Mouse (Mus musculus) CH12.LX (cell line): ENCODE results near the gene Gp5. TPM values are rescaled to one million over a fixed set of nuclear protein-coding genes. Genes with fewer than 3 reads are reported as not detected.

Experiments
- DNase-seq: peaks from one replicate; pipeline ENCODE4 v3.0.0-alpha.2; 2013; ENCODE audit errors: extremely low read depth
- H3K27ac ChIP-seq: 2 replicates; pipeline ENCODE4 v1.5.1; 2012; ENCODE audit warnings: low read depth, mild to moderate bottlenecking, control low read depth, moderate library complexity; ENCODE audit not compliant: insufficient read depth
- H3K27me3 ChIP-seq: replicated peaks from 2 replicates; pipeline ENCODE3; 2012; ENCODE audit warnings: inconsistent platforms
- H3K36me3 ChIP-seq, 2 experiments: replicated peaks in 1 of 2; 2 replicates each; pipeline versions ENCODE3 to v1.6.1; 2012; ENCODE audit warnings: inconsistent platforms in 1 of 2, low read length in 1 of 2, mild to moderate bottlenecking in 1 of 2, mixed read lengths in 1 of 2, moderate library complexity in 1 of 2; ENCODE audit not compliant: control insufficient read depth in 1 of 2, insufficient read depth in 1 of 2
- H3K4me1 ChIP-seq, 2 experiments: 2 replicates each; pipeline ENCODE4 v1.6.1; 2012; ENCODE audit warnings: inconsistent platforms in 1 of 2, moderate library complexity in 1 of 2; ENCODE audit not compliant: insufficient read depth in 2 of 2, control insufficient read depth in 1 of 2
- H3K4me2 ChIP-seq: 2 replicates; pipeline ENCODE4 v1.6.1; 2012; ENCODE audit warnings: low read depth, mild to moderate bottlenecking, control low read depth; ENCODE audit not compliant: poor library complexity, insufficient read depth, severe bottlenecking
- H3K4me3 ChIP-seq, 3 experiments: fragments of 150-350 bp in 1 of 3; sonication (generic) in 1 of 3; replicated peaks in 1 of 3; 2 replicates each; pipeline versions ENCODE3 to v1.5.1; 2011 to 2012; ENCODE audit warnings: low read depth in 2 of 3, low read length in 2 of 3, mild to moderate bottlenecking in 2 of 3, moderate library complexity in 2 of 3, control low read depth in 1 of 3, improper control_type of control experiment in 1 of 3, inconsistent platforms in 1 of 3, mixed read lengths in 1 of 3; ENCODE audit not compliant: poor library complexity in 1 of 3
- H3K79me2 ChIP-seq: replicated peaks from 2 replicates; pipeline ENCODE4 v1.6.1; 2012; ENCODE audit warnings: mild to moderate bottlenecking, moderate library complexity; ENCODE audit not compliant: control insufficient read depth, poor library complexity, insufficient read depth, severe bottlenecking; ENCODE audit errors: extremely low read depth
- H3K9ac ChIP-seq: 2 replicates; pipeline ENCODE4 v1.6.1; 2012; ENCODE audit warnings: low read depth, mild to moderate bottlenecking, control low read depth, moderate library complexity; ENCODE audit not compliant: insufficient read depth
- H3K9me3 ChIP-seq: replicated peaks from 2 replicates; pipeline ENCODE3; 2012; ENCODE audit warnings: low read length, inconsistent platforms, mixed read lengths
- BHLHE40 ChIP-seq: IDR thresholded peaks from 2 replicates; pipeline ENCODE4 v1.6.1; 2011; ENCODE audit warnings: mild to moderate bottlenecking, low read depth, low read length, improper control_type of control experiment
- CHD1 ChIP-seq: IDR thresholded peaks from 2 replicates; pipeline ENCODE4 v1.6.1; 2012; ENCODE audit warnings: low read depth, low read length, improper control_type of control experiment, inconsistent platforms
- EP300 ChIP-seq: IDR thresholded peaks from 2 replicates; pipeline ENCODE4 v1.6.1; 2011; ENCODE audit warnings: low read length, improper control_type of control experiment
- GABPA ChIP-seq: IDR thresholded peaks from 2 replicates; pipeline ENCODE4 v1.6.1; 2012; ENCODE audit warnings: low read depth, low read length, improper control_type of control experiment, inconsistent platforms; ENCODE audit not compliant: insufficient replicate concordance
- HCFC1 ChIP-seq: IDR thresholded peaks from 2 replicates; pipeline ENCODE4 v1.6.1; 2012; ENCODE audit warnings: low read depth, mild to moderate bottlenecking, inconsistent platforms, low read length, improper control_type of control experiment
- IRF4 ChIP-seq: IDR thresholded peaks from 2 replicates; pipeline ENCODE4 v1.6.1; 2014; ENCODE audit warnings: low read depth, mild to moderate bottlenecking, inconsistent platforms, low read length, improper control_type of control experiment
- JUN ChIP-seq: IDR thresholded peaks from 2 replicates; pipeline ENCODE4 v1.6.1; 2011; ENCODE audit warnings: low read depth, mild to moderate bottlenecking, low read length, improper control_type of control experiment, moderate library complexity; ENCODE audit not compliant: insufficient read depth
- JUND ChIP-seq: conservative IDR thresholded peaks from 2 replicates; pipeline ENCODE4 v1.6.1; 2011; ENCODE audit warnings: low read depth, low read length, improper control_type of control experiment
- KAT2A ChIP-seq: IDR thresholded peaks from 2 replicates; pipeline ENCODE4 v1.6.1; 2012; ENCODE audit warnings: low read length, improper control_type of control experiment, inconsistent platforms; ENCODE audit not compliant: insufficient replicate concordance
- MAZ ChIP-seq: IDR thresholded peaks from 2 replicates; pipeline ENCODE4 v1.6.1; 2012; ENCODE audit warnings: low read depth, mild to moderate bottlenecking, inconsistent platforms, low read length, improper control_type of control experiment, moderate library complexity
- PAX5 ChIP-seq: IDR thresholded peaks from 2 replicates; pipeline ENCODE4 v1.6.1; 2012; ENCODE audit warnings: low read length, inconsistent platforms, mixed read lengths
- POLR2AphosphoS2 ChIP-seq: IDR thresholded peaks from 2 replicates; pipeline ENCODE4 v1.6.1; 2011; ENCODE audit warnings: low read depth, low read length, improper control_type of control experiment
- RAD21 ChIP-seq: IDR thresholded peaks from 2 replicates; pipeline ENCODE4 v1.6.1; 2011; ENCODE audit warnings: low read depth, mild to moderate bottlenecking, low read length, improper control_type of control experiment, moderate library complexity
- TBP ChIP-seq: conservative IDR thresholded peaks from 2 replicates; pipeline ENCODE4 v1.6.1; 2011; ENCODE audit warnings: low read depth, low read length, improper control_type of control experiment
- UBTF ChIP-seq: IDR thresholded peaks from 2 replicates; pipeline ENCODE4 v1.6.1; 2012; ENCODE audit warnings: low read depth, mild to moderate bottlenecking, inconsistent platforms, low read length, improper control_type of control experiment, moderate library complexity
- USF1 ChIP-seq: IDR thresholded peaks from 2 replicates; pipeline ENCODE4 v1.6.1; 2014; ENCODE audit warnings: low read depth, mild to moderate bottlenecking, inconsistent platforms, low read length, improper control_type of control experiment
- ZC3H11A ChIP-seq: IDR thresholded peaks from 2 replicates; pipeline ENCODE4 v1.6.1; 2012; ENCODE audit warnings: low read depth, mild to moderate bottlenecking, inconsistent platforms, low read length, improper control_type of control experiment
- ZKSCAN1 ChIP-seq: IDR thresholded peaks from 2 replicates; pipeline ENCODE4 v1.6.1; 2012; ENCODE audit warnings: low read depth, inconsistent platforms, low read length, improper control_type of control experiment, borderline replicate concordance
- dilution Hi-C: fragments of 300-500 bp; cut with MboI; formaldehyde crosslinking; loops from 2 replicates; pipeline ENCODE4 v1.14.3; 2020; ENCODE audit warnings: low sequenced_read_pairs; ENCODE audit not compliant: extremely low pct_unique_long_range_greater_than_20kb, extremely low pct_ligation_motif_present
- in situ Hi-C: fragments of 300-500 bp; cut with MboI; formaldehyde crosslinking; loops from 3 replicates; pipeline ENCODE4 v1.14.3; 2019; ENCODE audit warnings: low sequenced_read_pairs, low pct_ligation_motif_present, low pct_unique_long_range_greater_than_20kb, mixed read lengths
- polyA plus RNA-seq: library from polyadenylated mRNA; unstranded; fragments of >175 nt; gene quantifications from 2 replicates; pipeline ENCODE4 v1.2.1, GENCODE M21; 2012; ENCODE audit warnings: low read depth; ENCODE audit not compliant: insufficient read length
- total RNA-seq, 2 experiments: library from RNA; depleted of rRNA; stranded (reverse); fragments of 300-350 nt in 1 of 2; fragments of >200 nt in 1 of 2; gene quantifications; 2 replicates each; pipeline ENCODE4 v1.2.3; 2012 to 2014

The Gp5 gene
- total and polyA plus RNA-seq, 3 experiments = 0.25 TPM; not detected in 2

DNA sequence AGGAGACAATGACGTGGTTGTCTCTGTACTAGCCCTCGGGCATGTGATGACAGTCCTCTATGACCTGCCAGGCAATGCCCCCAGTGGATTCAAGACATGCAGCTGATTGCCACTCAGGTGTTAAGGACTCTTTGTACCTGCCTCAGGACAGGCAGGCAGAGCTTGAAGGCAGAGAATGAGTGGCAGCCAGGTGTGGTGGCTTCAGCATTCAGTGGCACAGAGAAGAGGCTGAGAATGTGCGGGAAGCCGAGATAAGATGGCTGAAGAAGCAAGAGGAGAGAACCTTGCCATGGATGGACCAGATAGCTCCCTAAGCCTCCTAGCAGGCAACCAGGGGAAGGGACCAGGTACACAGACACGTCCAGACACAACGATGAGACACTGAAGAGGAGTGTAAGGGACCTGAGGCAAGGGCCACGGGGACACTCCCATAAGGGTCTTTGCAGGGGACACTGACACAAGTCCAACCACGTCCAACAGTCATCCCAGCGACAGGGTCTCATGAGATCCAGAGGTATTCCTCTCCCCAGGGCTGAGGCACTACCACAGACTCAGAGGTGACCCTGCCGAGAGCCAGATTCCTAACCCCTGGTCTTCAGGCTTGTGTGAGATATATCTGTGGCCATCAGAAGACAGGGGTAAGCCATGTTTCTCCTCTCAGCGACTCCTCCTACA is 13.8 kb downstream of the Gp5 start:
- no peak for DNase-seq
- Histone ChIP-seq H3K9me3 (no peaks in the 10 kb centered on the region), H3K4me3 (no peak overlapping the region), H3K4me2 (no peak overlapping the region), H3K9ac (no peak overlapping the region), H3K36me3 (no peaks in the 10 kb centered on the region), H3K27ac (no peak overlapping the region), H3K4me1 (no peaks in the 10 kb centered on the region), H3K79me2 (no peaks in the 10 kb centered on the region), H3K27me3 (peaks cover 6% of the 10 kb centered on the region)
- in situ Hi-C loops (no loop called here), dilution Hi-C loops (no loop called here)
- TF ChIP-seq PAX5 = no peak
- TF ChIP-seq JUN = no peak
- no peak for TF ChIP-seq JUND
- no peak for TF ChIP-seq HCFC1
- TF ChIP-seq EP300 = no peak
- no peak for TF ChIP-seq POLR2AphosphoS2
- no peak for TF ChIP-seq GABPA
- TF ChIP-seq UBTF = no peak

DNA sequence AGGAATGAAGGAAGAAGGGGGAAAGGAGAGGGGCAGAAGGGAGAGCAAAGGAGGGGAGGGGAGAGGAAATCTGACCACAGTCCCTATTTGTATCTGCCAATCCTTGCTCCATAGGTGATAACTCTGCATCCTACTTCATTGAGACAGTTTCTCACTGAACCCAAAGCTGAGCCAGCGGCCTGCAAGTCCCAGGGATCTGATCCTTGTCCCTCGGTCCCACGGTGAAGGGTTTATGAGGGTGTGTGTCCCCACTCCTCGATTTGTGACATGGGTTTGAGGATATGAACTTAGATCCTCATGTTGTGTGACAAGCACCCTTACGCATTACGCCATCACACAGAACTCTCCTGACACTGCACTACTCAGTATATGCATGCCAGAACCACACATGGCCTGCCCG is 15.5 kb downstream of the Gp5 start:
- H3K9ac ChIP-seq = no peak overlapping the region
- in situ Hi-C loops = no loop called here
- TF ChIP-seq TBP = no peak
- no peak for TF ChIP-seq CHD1
- no peak for TF ChIP-seq ZC3H11A
- TF ChIP-seq MAZ = no peak
- TF ChIP-seq KAT2A = no peak
- no peak for TF ChIP-seq RAD21
- no peak for TF ChIP-seq ZKSCAN1
- TF ChIP-seq BHLHE40 = no peak
- TF ChIP-seq USF1 = no peak
- TF ChIP-seq IRF4 = no peak
- no peak for TF ChIP-seq JUN
- TF ChIP-seq, all 38 proteins: peak for 0
- dilution Hi-C loops = no loop called here
- Histone ChIP-seq H3K27me3 (peaks cover 4% of the 10 kb centered on the region), H3K4me2 (no peak overlapping the region), H3K4me3 (no peak overlapping the region), H3K36me3 (no peaks in the 10 kb centered on the region), H3K4me1 (no peaks in the 10 kb centered on the region), H3K27ac (no peak overlapping the region), H3K9me3 (no peaks in the 10 kb centered on the region), H3K79me2 (no peaks in the 10 kb centered on the region)
- no peak for DNase-seq
